Mouse (Mus musculus) heart, adult 2 months (tissue): ENCODE measurements around the gene Ccdc121. TPM values are rescaled to one million over a fixed set of nuclear protein-coding genes. Genes with fewer than 3 reads are reported as not detected.
A peak's percentile ranks its signal among the peaks of the same experiment; 100 is the strongest.

ENCODE experiments used
- DNase-seq, 2 experiments: peaks; one replicate each; pipeline ENCODE4 v3.0.0; 2021
- H3K27ac ChIP-seq: fragments of 200-600 bp; 2 replicates; pipeline ENCODE4 v1.8.1; 2022
- H3K27me3 ChIP-seq: fragments of 200-500 bp; 2 replicates; pipeline ENCODE4 v1.6.1; 2012; ENCODE audit warnings: mild to moderate bottlenecking, low read length, inconsistent platforms, mixed read lengths; ENCODE audit not compliant: control insufficient read depth, insufficient read depth
- H3K36me3 ChIP-seq: fragments of 200-500 bp; 2 replicates; pipeline ENCODE4 v1.6.1; 2012; ENCODE audit warnings: low read length, inconsistent platforms; ENCODE audit not compliant: control insufficient read depth, insufficient read depth
- H3K4me1 ChIP-seq: fragments of 200-500 bp; 2 replicates; pipeline ENCODE4 v1.6.1; 2011; ENCODE audit warnings: low read length; ENCODE audit not compliant: control insufficient read depth, insufficient read depth
- H3K4me3 ChIP-seq: fragments of 200-600 bp; 2 replicates; pipeline ENCODE4 v1.8.1; 2022
- H3K79me2 ChIP-seq: fragments of 200-500 bp; replicated peaks from 2 replicates; pipeline ENCODE4 v1.6.1; 2012; ENCODE audit warnings: mild to moderate bottlenecking, inconsistent platforms, low read length, moderate library complexity, mixed read lengths; ENCODE audit not compliant: control insufficient read depth, insufficient read depth
- H3K9ac ChIP-seq: fragments of 200-500 bp; 2 replicates; pipeline ENCODE4 v1.6.1; 2012; ENCODE audit warnings: low read depth, mild to moderate bottlenecking, control low read depth, inconsistent platforms, low read length, mixed read lengths
- CTCF ChIP-seq: fragments of 200-600 bp; IDR thresholded peaks from 2 replicates; pipeline ENCODE4 v1.8.1; 2022; ENCODE audit warnings: antibody characterized with exemption, mild to moderate bottlenecking, moderate library complexity
- EP300 ChIP-seq: fragments of 200-500 bp; IDR thresholded peaks from 2 replicates; pipeline ENCODE4 v1.6.1; 2011; ENCODE audit warnings: low read depth, low read length, control low read depth; ENCODE audit not compliant: insufficient read depth
- POLR2A ChIP-seq: fragments of 200-500 bp; IDR thresholded peaks from 2 replicates; pipeline ENCODE4 v1.6.1; 2011; ENCODE audit warnings: mild to moderate bottlenecking, low read depth, low read length, control low read depth; ENCODE audit not compliant: insufficient read depth
- WGBS: fragments of 180-500 bp; shearing (Covaris S2); methylation state at CpG from one replicate; pipeline ENCODE4 v1.1.7; 2018; 5-methylcytosine and 5-hydroxymethylcytosine counted together
- intact Hi-C: fragments of 180-260 bp; cut with DNase I; formaldehyde crosslinking; loops from one replicate; pipeline ENCODE4 v1.15.1; 2025
- long read RNA-seq: library from polyadenylated mRNA; stranded (forward); transcript quantifications from one replicate; pipeline ENCODE4 v2.0.0, GENCODE M21; 2021
- polyA plus RNA-seq: library from polyadenylated mRNA; depleted of rRNA; stranded (reverse); fragments of >200 nt; gene quantifications from 2 replicates; pipeline ENCODE4 v1.2.3, GENCODE M21; 2012; rRNA removed
- total RNA-seq, 2 experiments: library from RNA; stranded (reverse); gene quantifications; 2 replicates each; pipeline ENCODE4 v1.2.3; 2021

The Ccdc121 gene
- total RNA-seq (not detected), polyA plus RNA-seq (0.06 TPM in 1 of 2 replicates, not detected in the other)
- long read RNA-seq, result 0 reads

DNA sequence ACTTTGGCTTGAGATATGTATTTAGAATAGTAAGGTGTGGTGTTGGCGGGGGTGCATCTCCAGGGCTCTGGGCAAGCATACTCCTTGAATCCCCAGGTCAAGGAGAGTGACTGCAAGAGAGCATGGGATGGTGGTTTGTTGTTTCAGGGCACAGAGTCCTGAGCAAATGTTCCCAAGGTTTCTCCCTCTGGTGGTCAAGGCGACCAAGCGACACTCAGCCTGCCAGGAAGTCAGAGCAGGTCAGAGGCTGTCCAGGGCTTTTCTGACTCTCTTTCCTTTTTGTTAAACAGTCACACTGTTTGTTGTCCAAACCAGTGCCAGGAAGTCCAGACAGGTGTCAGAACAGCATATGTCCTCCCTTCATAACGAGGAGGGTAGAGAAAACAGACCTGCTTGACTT, at the start of gene Ccdc121:
Gene Ccdc121, minus strand, starts transcription at position 145 of the 400 bp plus-strand sequence.
- 46% methylated on average over 4 of the region's 4 CpGs for WGBS
- Histone ChIP-seq H3K4me1 (no peaks in the 10 kb centered on the region), H3K79me2 (no peaks in the 10 kb centered on the region), H3K27me3 (no peaks in the 10 kb centered on the region), H3K36me3 (no peaks in the 10 kb centered on the region), H3K27ac (no peak within 1 kb of the TSS), H3K9ac (no peak within 1 kb of the TSS), H3K4me3 (no peak within 1 kb of the TSS)
- no peak for TF ChIP-seq POLR2A
- no peak for TF ChIP-seq EP300
- peak; percentile 44 for TF ChIP-seq CTCF
- intact Hi-C loops, result no loop called here
- no peak for DNase-seq

DNA sequence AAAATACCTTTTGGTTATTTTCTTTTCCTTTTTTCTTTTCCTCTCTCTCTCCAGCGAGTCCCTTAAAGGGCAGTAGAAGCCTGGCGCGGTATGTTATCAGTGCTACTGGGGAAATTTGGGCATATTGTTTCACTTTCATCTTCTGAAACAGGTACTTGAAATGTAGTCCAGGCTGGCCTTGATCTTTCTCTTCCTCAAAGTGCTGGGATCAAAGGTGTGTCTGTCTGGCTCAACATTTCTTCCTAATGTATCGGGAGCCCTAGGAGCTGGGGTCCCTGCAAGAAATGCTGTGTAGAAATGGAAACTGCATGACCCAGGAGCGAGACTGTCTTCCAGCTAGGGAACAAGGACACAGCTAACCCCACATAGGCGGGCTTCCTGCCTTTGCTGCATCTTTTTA, 49.1 kb upstream of the Ccdc121 start:
- Histone ChIP-seq H3K36me3 (no peaks in the 10 kb centered on the region), H3K4me3 (no peak overlapping the region), H3K27me3 (no peaks in the 10 kb centered on the region), H3K4me1 (no peaks in the 10 kb centered on the region), H3K79me2 (no peaks in the 10 kb centered on the region), H3K27ac (no peak overlapping the region), H3K9ac (no peak overlapping the region)
- intact Hi-C loops, result no loop called here
- 77% methylated on average over 6 of the region's 6 CpGs for WGBS
- no peak for TF ChIP-seq CTCF
- TF ChIP-seq EP300, result no peak
- TF ChIP-seq POLR2A, result no peak
- no peak for DNase-seq

DNA sequence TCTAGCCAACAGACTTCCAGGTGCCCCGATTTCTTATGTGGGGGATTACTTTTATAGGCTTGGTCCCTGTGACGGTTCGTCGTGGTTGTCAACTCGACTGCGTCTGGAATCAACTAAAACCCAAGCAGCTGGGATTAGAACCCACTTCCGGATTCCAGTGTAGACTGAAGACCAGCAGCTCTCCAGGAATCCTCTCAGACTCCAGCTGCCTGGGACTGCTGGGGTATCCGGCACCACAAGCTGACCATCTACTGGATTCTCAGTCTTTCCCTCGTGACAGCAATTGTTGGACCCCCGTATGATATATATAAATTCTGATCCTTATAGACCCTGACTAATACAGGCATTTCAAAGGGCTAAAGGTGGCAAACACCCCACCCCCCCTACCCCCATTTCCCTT, 48.4 kb upstream of the Ccdc121 start:
- Histone ChIP-seq H3K4me3 (no peak overlapping the region), H3K27me3 (no peaks in the 10 kb centered on the region), H3K27ac (no peak overlapping the region), H3K79me2 (no peaks in the 10 kb centered on the region), H3K36me3 (no peaks in the 10 kb centered on the region), H3K4me1 (no peaks in the 10 kb centered on the region), H3K9ac (no peak overlapping the region)
- TF ChIP-seq POLR2A (no peak), CTCF (no peak), EP300 (no peak)
- WGBS, result 76% methylated on average over 10 of the region's 10 CpGs
- no peak for DNase-seq
- intact Hi-C loops, result no loop called here

DNA sequence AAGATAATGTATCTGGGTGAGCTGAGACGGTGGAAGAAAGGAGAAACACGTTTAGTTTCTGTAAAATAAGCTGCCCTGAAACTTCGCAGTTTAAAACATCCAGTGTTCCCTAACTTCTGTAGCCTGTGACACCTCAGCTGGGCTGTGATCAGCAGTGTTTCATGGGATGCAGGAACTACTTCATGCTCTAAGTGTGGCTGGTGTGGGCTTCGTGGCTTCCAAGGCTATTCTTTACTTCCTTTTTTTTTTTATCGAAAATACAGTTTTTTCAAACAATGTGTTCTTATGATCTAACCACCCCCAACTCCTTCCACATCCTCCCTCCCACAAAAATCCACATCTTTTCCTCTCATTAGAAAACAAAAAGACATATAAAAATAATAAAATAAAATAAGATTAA, 44.2 kb upstream of the Ccdc121 start:
- Histone ChIP-seq H3K27ac (no peak overlapping the region), H3K36me3 (no peaks in the 10 kb centered on the region), H3K4me3 (no peak overlapping the region), H3K9ac (no peak overlapping the region), H3K27me3 (no peaks in the 10 kb centered on the region), H3K4me1 (no peaks in the 10 kb centered on the region), H3K79me2 (no peaks in the 10 kb centered on the region)
- DNase-seq, result no peak
- intact Hi-C loops, result no loop called here
- WGBS, result 60% methylated on average over 5 of the region's 5 CpGs
- TF ChIP-seq POLR2A (no peak), CTCF (no peak), EP300 (no peak)

DNA sequence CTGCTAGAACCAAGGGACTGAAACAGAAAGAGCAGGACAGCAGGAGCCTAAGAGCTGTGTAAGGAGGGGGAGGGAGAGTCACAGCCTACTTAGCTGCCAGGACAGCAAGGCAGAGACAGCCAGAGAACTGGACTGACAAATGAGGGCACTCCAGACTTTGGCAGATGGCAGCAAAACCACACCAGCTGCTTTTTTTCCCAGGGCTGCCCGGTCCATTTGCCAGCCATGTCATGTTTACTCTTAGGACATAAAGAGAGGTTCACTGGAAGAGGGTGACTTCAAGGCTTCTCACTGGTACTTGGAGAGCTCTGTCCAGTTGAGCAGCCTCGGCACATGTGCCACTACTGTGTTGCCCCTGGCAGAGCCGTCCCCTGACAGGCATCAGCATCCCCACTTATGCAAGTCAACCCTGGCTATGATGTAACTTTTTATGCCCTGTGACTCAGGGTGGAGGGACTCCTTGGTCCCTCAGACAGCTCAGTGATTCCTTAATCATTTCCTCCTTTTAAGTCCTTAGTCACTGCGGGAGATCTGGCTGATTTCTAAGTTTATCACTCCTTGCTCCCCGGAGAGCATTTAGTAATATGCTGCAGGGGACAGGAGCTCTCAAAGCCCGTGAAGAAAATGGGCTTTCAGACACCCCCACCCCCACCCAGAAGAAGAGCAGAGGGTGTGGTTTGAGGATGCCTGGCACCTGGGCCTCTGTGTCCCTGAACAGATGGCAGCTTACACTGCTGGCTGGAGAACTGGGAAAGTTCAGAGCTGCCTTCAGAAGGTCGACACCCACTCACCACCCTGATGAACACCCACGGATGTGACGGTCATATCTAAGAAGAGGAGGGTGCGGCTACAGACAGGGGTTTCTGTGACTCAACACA, 41.5 kb upstream of the Ccdc121 start:
- Histone ChIP-seq H3K27ac (no peak overlapping the region), H3K4me1 (no peaks in the 10 kb centered on the region), H3K27me3 (no peaks in the 10 kb centered on the region), H3K9ac (no peak overlapping the region), H3K4me3 (no peak overlapping the region), H3K36me3 (no peaks in the 10 kb centered on the region), H3K79me2 (no peaks in the 10 kb centered on the region)
- intact Hi-C loops, result no loop called here
- TF ChIP-seq POLR2A (no peak), EP300 (no peak), CTCF (no peak)
- DNase-seq, result peak in 1 of 2 experiments; percentile 13
- 26% methylated on average over 10 of the region's 10 CpGs for WGBS

DNA sequence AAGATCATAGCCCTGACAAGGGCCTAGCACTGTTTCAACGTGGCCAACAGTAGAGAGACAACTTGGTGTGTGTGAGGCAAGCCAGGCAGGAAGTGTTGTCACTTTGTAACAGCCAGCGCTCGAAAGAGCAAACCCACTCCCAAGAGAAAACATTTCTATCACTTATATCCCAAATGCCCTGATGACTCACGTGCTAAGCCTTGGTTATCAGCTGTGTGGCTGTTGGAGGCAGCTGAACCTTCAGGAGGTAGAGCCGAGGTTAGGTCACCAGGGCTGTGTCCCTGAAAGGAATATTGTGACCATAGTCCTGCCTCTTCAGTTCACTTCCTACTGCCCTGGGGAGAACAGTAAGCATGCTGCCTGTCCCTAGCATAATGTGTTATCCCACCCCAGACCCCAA, 39.6 kb upstream of the Ccdc121 start:
- 29% methylated on average over 5 of the region's 5 CpGs for WGBS
- H3K36me3 ChIP-seq, result no peaks in the 10 kb centered on the region
- H3K4me3 ChIP-seq, result no peak overlapping the region
- H3K27me3 ChIP-seq, result no peaks in the 10 kb centered on the region
- TF ChIP-seq CTCF (no peak), EP300 (no peak), POLR2A (no peak)
- no peak overlapping the region for H3K9ac ChIP-seq
- H3K79me2 ChIP-seq, result no peaks in the 10 kb centered on the region
- intact Hi-C loops, result no loop called here
- DNase-seq, result no peak
- no peaks in the 10 kb centered on the region for H3K4me1 ChIP-seq
- H3K27ac ChIP-seq, result no peak overlapping the region
